In the genomic region with DNA sequence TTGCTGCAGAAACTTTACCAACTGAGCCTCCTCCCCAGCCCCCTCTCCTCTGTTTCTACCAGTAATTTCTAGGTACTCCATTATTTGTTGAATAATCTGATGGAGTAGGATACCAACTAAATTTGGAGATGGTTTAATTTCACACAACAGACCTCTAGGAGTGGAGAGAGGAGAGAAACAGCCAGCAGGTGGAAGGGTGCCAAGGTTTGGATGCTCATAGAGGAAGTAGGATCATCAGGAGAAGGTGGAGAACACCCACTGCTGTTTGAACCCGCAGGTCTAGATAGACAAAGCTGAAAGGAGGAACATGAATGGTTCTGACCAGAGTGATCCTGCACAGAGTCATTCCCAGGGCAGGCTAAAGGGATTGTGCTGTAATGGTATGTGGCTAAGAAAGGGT, we compare ENCODE assay signal across 19 mouse cellular contexts. TPM values are rescaled to one million over a fixed set of nuclear protein-coding genes. Genes with fewer than 3 reads are reported as not detected.
DNase-seq lines count a peak whose midpoint lies in the region; TF ChIP-seq lines count a peak whose summit lies in the region.
"Had no signal": no experiment of that assay in that cellular context is flagged by ENCODE, and none has a peak within 500 bp of the region (broad histone marks: within the 10 kb centered on the region; RNA-seq: fewer than 3 reads in every experiment).

No protein-coding gene starts in this region.

- H3K4me3 ChIP-seq in cerebellum, adult 2 months (replicated peaks; ENCODE audit: insufficient read depth, low read depth, low read length): no peak overlapping the region
- no peak overlapping the region for H3K4me3 ChIP-seq in heart, adult 2 months
- H3K4me3 ChIP-seq in MEL (ENCODE audit: control insufficient read depth in 1 of 2, insufficient read depth in 1 of 2, low read depth in 2 of 2, low read length in 2 of 2): no peak overlapping the region
- H3K4me3 ChIP-seq: embryonic facial prominence, embryonic 13.5 days; embryonic facial prominence, embryonic 15.5 days; erythroblast, embryonic 14.5 days; forebrain, embryonic 10.5 days; forebrain, embryonic 12.5 days had no signal

- no peak for TF ChIP-seq POLR2A in cerebellum, adult 2 months (IDR thresholded peaks at IDR 0.05; ENCODE audit: borderline replicate concordance, insufficient read depth, low read length)
- TF ChIP-seq POLR2A in heart, adult 2 months (IDR thresholded peaks at IDR 0.05; ENCODE audit: insufficient read depth, low read depth, low read length): no peak
- TF ChIP-seq POLR2A in MEL (IDR thresholded peaks at IDR 0.05; ENCODE audit: control insufficient read depth in 1 of 2, insufficient read depth in 1 of 2, low read depth in 1 of 2, low read length in 2 of 2, poor library complexity in 1 of 2): no peak

- intact Hi-C loops in heart, adult 2 months (cut with DNase I): no loop called here

- no peaks in the 10 kb centered on the region for H3K79me2 ChIP-seq in heart, adult 2 months (replicated peaks; ENCODE audit: control insufficient read depth, insufficient read depth, low read length)
- no peaks in the 10 kb centered on the region for H3K79me2 ChIP-seq in MEL (ENCODE audit: control insufficient read depth, insufficient read depth, low read length, poor library complexity)

- H3K27ac ChIP-seq in cerebellum, adult 2 months (ENCODE audit: insufficient read depth, low read length): no peak overlapping the region
- no peak overlapping the region for H3K27ac ChIP-seq in heart, adult 2 months
- no peak overlapping the region for H3K27ac ChIP-seq in MEL (ENCODE audit: control insufficient read depth, low read depth, low read length)
- H3K27ac ChIP-seq: embryonic facial prominence, embryonic 13.5 days; embryonic facial prominence, embryonic 15.5 days; forebrain, embryonic 10.5 days; forebrain, embryonic 12.5 days had no signal

- no peaks in the 10 kb centered on the region for H3K27me3 ChIP-seq in cerebellum, adult 2 months (ENCODE audit: control insufficient read depth, insufficient read depth, low read length)
- H3K27me3 ChIP-seq in heart, adult 2 months (ENCODE audit: control insufficient read depth, insufficient read depth, low read length): no peaks in the 10 kb centered on the region
- no peaks in the 10 kb centered on the region for H3K27me3 ChIP-seq in MEL (ENCODE audit: control insufficient read depth in 1 of 2, insufficient read depth in 2 of 2, low read length in 2 of 2)
- H3K27me3 ChIP-seq: embryonic facial prominence, embryonic 13.5 days; embryonic facial prominence, embryonic 15.5 days; forebrain, embryonic 12.5 days; Patski had no signal

- WGBS in cerebellum, adult 2 months: 23% methylated on average over 1 of the region's 1 CpGs
- WGBS in heart, adult 2 months: 49% methylated on average over 1 of the region's 1 CpGs

- H3K9ac ChIP-seq in heart, adult 2 months (ENCODE audit: low read depth, low read length): no peak overlapping the region
- no peak overlapping the region for H3K9ac ChIP-seq in MEL (ENCODE audit: control insufficient read depth, low read depth, low read length, poor library complexity, severe bottlenecking)
- H3K9ac ChIP-seq: embryonic facial prominence, embryonic 13.5 days; embryonic facial prominence, embryonic 15.5 days; forebrain, embryonic 12.5 days had no signal

- no peak for TF ChIP-seq EP300 in heart, adult 2 months (IDR thresholded peaks at IDR 0.05; ENCODE audit: insufficient read depth, low read depth, low read length)
- TF ChIP-seq EP300 in MEL (IDR thresholded peaks at IDR 0.05; ENCODE audit: low read depth in 1 of 2, low read length in 2 of 2): no peak

- TF ChIP-seq CTCF in cerebellum, adult 2 months (IDR thresholded peaks at IDR 0.05; ENCODE audit: borderline replicate concordance, insufficient read depth, low read depth, low read length): no peak
- TF ChIP-seq CTCF in heart, adult 2 months (IDR thresholded peaks at IDR 0.05): no peak
- TF ChIP-seq CTCF in MEL (IDR thresholded peaks at IDR 0.05 in 2 of 3, conservative IDR thresholded peaks at IDR 0.05 in 1 of 3; ENCODE audit: control insufficient read depth in 1 of 3, insufficient read depth in 1 of 3, low read depth in 2 of 3, low read length in 3 of 3, poor library complexity in 1 of 3, severe bottlenecking in 1 of 3): no peak

- H3K4me1 ChIP-seq in cerebellum, adult 2 months (ENCODE audit: control insufficient read depth, insufficient read depth, low read length): no peaks in the 10 kb centered on the region
- no peaks in the 10 kb centered on the region for H3K4me1 ChIP-seq in heart, adult 2 months (ENCODE audit: control insufficient read depth, insufficient read depth, low read length)
- H3K4me1 ChIP-seq in MEL (ENCODE audit: control insufficient read depth in 1 of 2, insufficient read depth in 2 of 2, low read length in 2 of 2): no peaks in the 10 kb centered on the region
- H3K4me1 ChIP-seq: embryonic facial prominence, embryonic 13.5 days; embryonic facial prominence, embryonic 15.5 days; forebrain, embryonic 10.5 days; forebrain, embryonic 12.5 days had no signal

- no peaks in the 10 kb centered on the region for H3K9me3 ChIP-seq in MEL (replicated peaks; ENCODE audit: insufficient read depth, low read length)
- H3K9me3 ChIP-seq: embryonic facial prominence, embryonic 13.5 days; embryonic facial prominence, embryonic 15.5 days; forebrain, embryonic 10.5 days; forebrain, embryonic 12.5 days had no signal

- DNase-seq in cerebellum, postnatal 14 days: peak; percentile 32 to 42
- DNase-seq in cerebellum, adult 2 months: no peak
- DNase-seq in heart, adult 11 months: peak; percentile 71
- DNase-seq in heart, adult 2 months: no peak
- peak; percentile 30 for DNase-seq in MEL (ENCODE audit: low read depth, low spot score)
- DNase-seq in embryo, embryonic 10.5 days (ENCODE audit: low spot score): no peak
- DNase-seq: adrenal gland, adult 8-10 months; adrenal gland, postnatal 14 days; adrenal gland, postnatal 36 days; cerebellum, adult 11 months; cerebellum, adult 18-20 months; cerebellum, adult 9-10 months; embryo, embryonic 11 days had no signal

- no peak for TF ChIP-seq RAD21 in MEL (IDR thresholded peaks at IDR 0.05; ENCODE audit: low read depth, low read length)

- H3K36me3 ChIP-seq in heart, adult 2 months (ENCODE audit: control insufficient read depth, insufficient read depth, low read length): no peaks in the 10 kb centered on the region
- no peaks in the 10 kb centered on the region for H3K36me3 ChIP-seq in MEL (ENCODE audit: control insufficient read depth in 1 of 2, insufficient read depth in 2 of 2, low read length in 2 of 2)
- H3K36me3 ChIP-seq: embryonic facial prominence, embryonic 13.5 days; embryonic facial prominence, embryonic 15.5 days; forebrain, embryonic 10.5 days; forebrain, embryonic 12.5 days had no signal

TF ChIP-seq in MEL, 35 proteins besides CTCF, POLR2A, EP300 and RAD21:
- TF ChIP-seq MAFK (IDR thresholded peaks at IDR 0.05; ENCODE audit: borderline replicate concordance, low read depth, low read length) (no peak), USF1 (IDR thresholded peaks at IDR 0.05; ENCODE audit: low read depth, low read length) (no peak), MYB (IDR thresholded peaks at IDR 0.05; ENCODE audit: low read depth, low read length) (no peak), UBTF (IDR thresholded peaks at IDR 0.05; ENCODE audit: borderline replicate concordance, insufficient read depth, low read depth, low read length) (no peak), E2F4 (IDR thresholded peaks at IDR 0.05; ENCODE audit: borderline replicate concordance, low read depth, low read length) (no peak)

RNA-seq across cellular contexts. Expression of a gene that starts 28.8 kb away (rescaled TPM):
- polyA plus RNA-seq in cerebellum, adult 2 months (2012; rRNA removed): 100 and 107 TPM in 2 replicates
- 1 to 10 TPM; 6.2 to 6.8 TPM for total RNA-seq in heart, adult 2 months (2021)
- polyA plus RNA-seq in heart, adult 2 months (2012; rRNA removed): 9.3 and 12.4 TPM in 2 replicates
- total RNA-seq in MEL (2012; rRNA removed): 46.0 and 55.6 TPM in 2 replicates
- polyA plus RNA-seq in MEL (2012; ENCODE audit: insufficient read depth in 1 of 2, insufficient read length in 2 of 2, low read depth in 1 of 2, low replicate concordance in 2 of 2, missing spikeins in 1 of 2): 10 to 100 TPM in 1 of 2 experiments, not detected in 1; 76.3 TPM

RNA-seq across cellular contexts. Expression of a gene that starts 28.9 kb away (rescaled TPM):
- polyA plus RNA-seq in cerebellum, adult 2 months (2012; rRNA removed): 88.4 and 93.0 TPM in 2 replicates
- 10 to 100 TPM; 11.4 to 14.2 TPM for total RNA-seq in heart, adult 2 months (2021)
- 10.1 and 10.5 TPM in 2 replicates for polyA plus RNA-seq in heart, adult 2 months (2012; rRNA removed)
- total RNA-seq in MEL (2012; rRNA removed): 7.4 and 9.3 TPM in 2 replicates
- polyA plus RNA-seq in MEL (2012; ENCODE audit: insufficient read depth in 1 of 2, insufficient read length in 2 of 2, low read depth in 1 of 2, low replicate concordance in 2 of 2, missing spikeins in 1 of 2): 10 to 100 TPM in 1 of 2 experiments, not detected in 1; 18.5 TPM

RNA-seq across cellular contexts. Expression of a gene that starts 49.2 kb away (rescaled TPM):
- 3.4 and 4.7 TPM in 2 replicates for polyA plus RNA-seq in cerebellum, adult 2 months (2012; rRNA removed)
- 1 to 10 TPM; 2.0 to 2.1 TPM for total RNA-seq in heart, adult 2 months (2021)
- 3.4 and 6.5 TPM in 2 replicates for polyA plus RNA-seq in heart, adult 2 months (2012; rRNA removed)
- total RNA-seq in MEL (2012; rRNA removed): not detected in 2 replicates
- polyA plus RNA-seq in MEL (2012; ENCODE audit: insufficient read depth in 1 of 2, insufficient read length in 2 of 2, low read depth in 1 of 2, low replicate concordance in 2 of 2, missing spikeins in 1 of 2): under 1 TPM in 1 of 2 experiments, not detected in 1; 0.07 TPM
- polyA plus RNA-seq: erythroblast, embryonic 14.5 days had no signal

Comparison
In these comparisons a context has a peak if more than half of its experiments do, and no peak if none do; other contexts are left out.
1. DNase-seq: peak in cerebellum, postnatal 14 days (2 of 2), heart, adult 11 months (single experiment) and MEL (single experiment); none in cerebellum, adult 2 months (0 of 2), heart, adult 2 months (0 of 2) and embryo, embryonic 10.5 days (single experiment).